Mouse (Mus musculus) testis, postnatal 14 days (tissue): ENCODE data around the gene Wipf3.

Experiments
- DNase-seq: peaks from one replicate; pipeline ENCODE4 v3.0.0; 2021; ENCODE audit warnings: low spot score

Wipf3 gene

GRCm38 (mm10) chr6:54531048-54531481 lies 101.7 kb downstream of the Wipf3 start:
- DNase-seq = no peak

GRCm38 (mm10) chr6:54535485-54535884 lies 106.1 kb downstream of the Wipf3 start:
- no peak for DNase-seq

- no peak for DNase-seq
Observed at GRCm38 (mm10) chr6:54537053-54537452, 107.7 kb downstream of the Wipf3 start.

- no peak for DNase-seq
Observed at GRCm38 (mm10) chr6:54538773-54539173, 109.4 kb downstream of the Wipf3 start.

GRCm38 (mm10) chr6:54539396-54539795 lies 110.0 kb downstream of the Wipf3 start:
- no peak for DNase-seq

- DNase-seq = peak; percentile 48
Observed at GRCm38 (mm10) chr6:54540252-54540887, 111.0 kb downstream of the Wipf3 start.

- DNase-seq = no peak
Observed at GRCm38 (mm10) chr6:54542836-54543235, 113.4 kb downstream of the Wipf3 start.

GRCm38 (mm10) chr6:54543646-54544045 lies 114.2 kb downstream of the Wipf3 start:
- no peak for DNase-seq

GRCm38 (mm10) chr6:54548314-54549019 lies 119.1 kb downstream of the Wipf3 start:
- no peak for DNase-seq

GRCm38 (mm10) chr6:54549311-54549710 lies 119.9 kb downstream of the Wipf3 start:
- DNase-seq = no peak

GRCm38 (mm10) chr6:54550801-54551323 lies 121.5 kb downstream of the Wipf3 start:
- no peak for DNase-seq

- DNase-seq = no peak
Observed at GRCm38 (mm10) chr6:54552721-54553413, 123.5 kb downstream of the Wipf3 start.
